Mouse (Mus musculus): ENCODE data around the gene Arhgdia.
"Not testable (repeated sequence)": the region's sequence is repeated elsewhere in the genome, so short reads cannot be mapped to it uniquely, and the experiment has no call there.

The Arhgdia gene

DNA sequence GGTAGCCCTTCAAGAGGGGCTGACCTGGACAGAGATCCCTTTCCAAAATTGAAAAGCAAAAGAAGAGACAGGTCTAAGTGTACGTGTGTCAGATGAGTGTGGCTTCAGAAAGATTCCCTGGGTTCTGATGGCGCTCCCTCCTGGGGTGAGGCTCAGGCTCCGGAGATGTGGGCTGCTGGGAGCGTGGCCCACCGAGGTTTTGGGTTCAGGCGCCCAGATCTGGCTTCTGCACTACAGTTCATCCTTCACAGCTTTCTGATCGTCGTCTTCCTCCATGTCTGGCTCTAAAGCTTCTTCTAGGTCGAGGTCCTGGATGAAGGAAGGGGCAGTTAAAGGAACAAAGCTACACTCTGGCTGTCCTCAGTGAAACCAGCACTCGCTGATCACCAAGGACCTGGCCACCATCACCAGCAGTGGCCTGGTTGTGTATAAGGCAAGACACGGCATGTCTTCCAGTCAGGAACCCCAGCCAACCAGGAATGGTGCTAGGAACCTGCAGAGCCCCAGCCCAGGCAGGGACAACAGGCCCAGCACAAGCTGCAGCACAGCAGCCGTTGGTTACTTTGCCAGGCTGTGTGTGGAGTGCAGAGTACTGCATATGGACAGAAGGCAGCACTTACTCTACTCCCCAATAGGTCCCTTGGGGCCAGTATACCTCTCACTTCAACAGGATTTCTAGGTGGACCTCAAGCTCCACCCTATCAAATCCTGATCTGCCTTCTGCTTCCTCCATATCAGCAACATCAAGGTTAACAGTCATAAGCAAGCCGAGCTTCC, 20.3 kb downstream of the Arhgdia start:
- H3K27me3 ChIP-seq (ENCODE audit: control insufficient read depth, insufficient read depth, low read length, poor library complexity, severe bottlenecking) = no peaks in the 10 kb centered on the region
- DNase-seq (ENCODE audit: low read depth, low spot score) = no peak
- H3K36me3 ChIP-seq (ENCODE audit: control insufficient read depth, insufficient read depth, low read length, poor library complexity, severe bottlenecking) = peaks cover 28% of the 10 kb centered on the region

DNA sequence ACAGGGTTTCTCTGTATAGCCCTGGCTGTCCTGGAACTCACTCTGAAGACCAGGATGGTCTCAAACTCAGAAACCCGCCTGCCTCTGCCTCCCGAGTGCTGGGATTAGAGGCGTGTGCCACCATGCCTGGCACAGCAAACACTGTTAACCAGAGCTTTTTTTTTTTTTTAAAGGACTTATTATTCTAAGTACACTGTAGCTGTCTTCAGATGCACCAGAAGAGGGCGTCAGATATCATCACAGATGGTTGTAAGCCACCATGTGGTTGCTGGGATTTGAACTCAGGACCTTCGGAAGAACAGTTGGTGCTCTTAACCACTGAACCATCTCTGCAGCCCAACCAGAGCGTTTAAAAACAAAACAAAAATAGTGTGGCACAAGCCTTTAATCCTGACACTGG, 22.6 kb downstream of the Arhgdia start:
- DNase-seq (ENCODE audit: low read depth, low spot score); H3K27me3 ChIP-seq (ENCODE audit: control insufficient read depth, insufficient read depth, low read length, poor library complexity, severe bottlenecking): not testable (repeated sequence)
- peaks cover 24% of the 10 kb centered on the region for H3K36me3 ChIP-seq (ENCODE audit: control insufficient read depth, insufficient read depth, low read length, poor library complexity, severe bottlenecking)

DNA sequence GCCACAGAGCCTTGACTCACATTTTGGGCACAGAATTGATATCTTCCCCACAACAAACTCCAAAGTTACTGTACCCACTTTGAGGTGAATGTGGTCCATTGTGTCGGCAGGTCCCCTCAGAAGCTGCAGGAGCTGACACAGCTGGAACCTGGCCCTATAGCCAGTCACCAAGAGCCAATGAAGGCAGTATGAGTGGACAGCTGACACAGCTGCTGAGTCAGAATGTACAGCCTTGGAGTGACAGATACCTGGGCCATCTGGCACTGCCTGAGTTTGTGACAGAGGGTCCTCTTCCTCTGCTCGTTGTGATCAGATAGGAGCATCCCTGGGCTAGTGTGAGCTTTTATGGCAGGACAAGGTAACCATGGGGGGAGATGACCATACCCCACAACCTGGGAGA, 26.2 kb downstream of the Arhgdia start:
- no peak for DNase-seq (ENCODE audit: low read depth, low spot score)
- Histone ChIP-seq H3K36me3 (ENCODE audit: control insufficient read depth, insufficient read depth, low read length, poor library complexity, severe bottlenecking) (no peaks in the 10 kb centered on the region), H3K27me3 (ENCODE audit: control insufficient read depth, insufficient read depth, low read length, poor library complexity, severe bottlenecking) (no peaks in the 10 kb centered on the region)

DNA sequence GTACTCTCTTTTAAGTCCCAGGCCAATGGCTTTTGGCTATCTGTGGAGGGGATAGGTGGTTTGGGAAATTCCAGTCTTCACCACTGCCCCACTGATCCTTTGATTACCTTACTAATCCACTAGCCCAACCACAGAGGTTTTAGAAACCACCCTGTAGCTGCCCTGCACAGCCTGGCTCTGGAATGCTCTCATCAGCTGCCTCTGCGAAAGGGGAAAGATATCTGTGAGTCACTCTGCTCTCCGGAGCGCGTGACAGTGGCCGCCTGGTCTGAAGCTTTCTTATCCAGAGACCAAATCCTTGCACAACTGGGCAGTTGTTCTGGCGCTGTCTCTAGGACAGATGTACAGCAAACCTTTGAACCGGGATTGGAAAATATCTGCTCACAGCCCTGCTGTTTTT, 26.6 kb downstream of the Arhgdia start:
- H3K36me3 ChIP-seq (ENCODE audit: control insufficient read depth, insufficient read depth, low read length, poor library complexity, severe bottlenecking) = no peaks in the 10 kb centered on the region
- H3K27me3 ChIP-seq (ENCODE audit: control insufficient read depth, insufficient read depth, low read length, poor library complexity, severe bottlenecking) = no peaks in the 10 kb centered on the region
- no peak for DNase-seq (ENCODE audit: low read depth, low spot score)

DNA sequence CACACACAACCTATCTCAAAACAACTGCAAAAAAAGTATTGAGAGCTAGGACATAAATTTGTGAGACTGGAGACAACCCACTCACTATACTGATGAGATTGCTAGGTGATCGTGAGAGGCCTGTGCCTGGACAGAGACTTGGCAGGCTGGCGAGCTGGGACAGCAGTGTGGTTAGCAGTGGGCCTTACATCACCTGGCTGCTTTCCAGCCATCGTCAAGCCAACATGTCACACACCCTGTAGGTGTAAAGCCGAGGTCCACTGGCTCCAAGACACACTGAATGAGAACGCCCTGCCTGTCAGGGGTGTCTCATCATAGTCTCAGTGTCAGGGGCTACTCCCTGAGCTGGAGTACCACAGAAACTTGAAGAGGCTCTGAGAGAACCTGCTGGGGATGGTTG, 28.7 kb downstream of the Arhgdia start:
- Histone ChIP-seq H3K27me3 (ENCODE audit: control insufficient read depth, insufficient read depth, low read length, poor library complexity, severe bottlenecking) (no peaks in the 10 kb centered on the region), H3K36me3 (ENCODE audit: control insufficient read depth, insufficient read depth, low read length, poor library complexity, severe bottlenecking) (no peaks in the 10 kb centered on the region)
- DNase-seq (ENCODE audit: low read depth, low spot score) = no peak

DNA sequence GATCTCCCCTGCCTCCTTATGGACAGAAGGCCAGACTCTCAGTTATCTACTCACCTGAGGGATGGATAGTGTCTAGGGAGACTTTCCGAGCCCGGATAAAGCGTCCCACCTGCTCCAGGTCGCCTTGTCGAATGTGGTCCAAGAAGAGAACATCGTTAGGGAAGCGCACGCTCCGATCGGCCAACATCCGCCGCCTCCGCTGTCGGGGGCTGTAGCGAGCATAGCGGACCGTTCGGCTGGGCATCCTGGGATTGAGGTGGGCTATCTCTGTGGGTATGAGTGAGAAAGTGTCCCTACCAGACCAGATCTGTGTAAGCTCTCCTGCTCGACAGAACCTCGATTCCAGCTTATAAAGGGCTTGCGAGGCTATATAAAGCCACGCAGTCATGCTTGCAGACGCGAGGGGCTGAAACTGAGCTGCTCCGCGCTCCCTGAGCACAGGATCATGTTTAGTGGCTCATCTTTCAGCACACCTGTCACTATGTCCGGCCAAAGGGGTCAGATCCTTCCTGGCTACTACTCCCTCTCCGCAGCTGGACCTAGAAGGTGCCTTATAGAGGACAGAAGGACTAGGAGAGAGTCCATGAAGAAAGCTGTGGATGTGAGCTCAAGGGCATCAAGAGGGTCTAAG, 30.5 kb downstream of the Arhgdia start, which contains the start of gene Ppp1r27:
TSS of gene Ppp1r27 (minus strand) at position 323 of the 631 bp plus-strand sequence.
- H3K27me3 ChIP-seq (ENCODE audit: control insufficient read depth, insufficient read depth, low read length, poor library complexity, severe bottlenecking) = no peaks in the 10 kb centered on the region
- no peak for DNase-seq (ENCODE audit: low read depth, low spot score)
- no peaks in the 10 kb centered on the region for H3K36me3 ChIP-seq (ENCODE audit: control insufficient read depth, insufficient read depth, low read length, poor library complexity, severe bottlenecking)

DNA sequence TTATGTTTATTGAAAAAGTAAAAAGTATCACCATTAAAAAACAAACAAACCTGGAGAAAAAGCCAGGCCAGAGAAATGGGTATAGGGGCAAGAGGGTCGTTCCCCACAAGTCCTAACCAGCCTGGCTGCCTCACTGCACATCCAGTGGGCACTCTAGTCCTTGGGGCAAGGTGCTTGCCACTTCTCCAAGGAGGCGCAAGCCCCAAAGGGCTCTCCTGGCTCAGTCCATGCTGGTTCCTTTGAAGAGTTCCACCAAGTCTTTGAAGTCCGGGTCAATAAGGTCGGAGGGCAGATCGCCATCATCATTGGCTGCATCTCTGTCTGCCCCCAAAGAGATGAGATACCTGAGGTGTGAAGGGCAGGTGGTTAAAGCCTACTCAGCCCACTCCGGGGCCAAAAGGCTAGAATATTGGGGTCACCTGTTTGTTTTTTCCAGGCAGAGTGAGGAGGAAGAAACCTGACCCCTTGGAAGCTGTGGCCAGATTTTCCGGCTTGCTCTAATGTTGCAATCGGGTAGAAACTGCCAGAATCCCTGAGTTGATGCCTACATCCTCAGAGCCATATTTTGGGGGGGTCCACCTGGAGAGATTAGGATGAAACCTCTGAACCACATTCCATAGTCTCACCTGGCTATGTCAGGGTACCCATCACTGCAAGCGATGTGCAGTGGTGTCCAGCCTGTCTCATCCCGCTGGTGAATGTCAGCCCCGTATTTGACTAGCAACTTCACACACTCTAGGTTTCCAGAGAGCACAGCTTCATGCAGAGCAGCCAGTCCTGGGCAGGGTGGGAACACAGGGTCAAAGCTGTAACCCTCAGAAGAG, 31.2 kb downstream of the Arhgdia start:
- DNase-seq (ENCODE audit: low read depth, low spot score) = no peak
- no peaks in the 10 kb centered on the region for H3K27me3 ChIP-seq (ENCODE audit: control insufficient read depth, insufficient read depth, low read length, poor library complexity, severe bottlenecking)
- H3K36me3 ChIP-seq (ENCODE audit: control insufficient read depth, insufficient read depth, low read length, poor library complexity, severe bottlenecking) = no peaks in the 10 kb centered on the region

DNA sequence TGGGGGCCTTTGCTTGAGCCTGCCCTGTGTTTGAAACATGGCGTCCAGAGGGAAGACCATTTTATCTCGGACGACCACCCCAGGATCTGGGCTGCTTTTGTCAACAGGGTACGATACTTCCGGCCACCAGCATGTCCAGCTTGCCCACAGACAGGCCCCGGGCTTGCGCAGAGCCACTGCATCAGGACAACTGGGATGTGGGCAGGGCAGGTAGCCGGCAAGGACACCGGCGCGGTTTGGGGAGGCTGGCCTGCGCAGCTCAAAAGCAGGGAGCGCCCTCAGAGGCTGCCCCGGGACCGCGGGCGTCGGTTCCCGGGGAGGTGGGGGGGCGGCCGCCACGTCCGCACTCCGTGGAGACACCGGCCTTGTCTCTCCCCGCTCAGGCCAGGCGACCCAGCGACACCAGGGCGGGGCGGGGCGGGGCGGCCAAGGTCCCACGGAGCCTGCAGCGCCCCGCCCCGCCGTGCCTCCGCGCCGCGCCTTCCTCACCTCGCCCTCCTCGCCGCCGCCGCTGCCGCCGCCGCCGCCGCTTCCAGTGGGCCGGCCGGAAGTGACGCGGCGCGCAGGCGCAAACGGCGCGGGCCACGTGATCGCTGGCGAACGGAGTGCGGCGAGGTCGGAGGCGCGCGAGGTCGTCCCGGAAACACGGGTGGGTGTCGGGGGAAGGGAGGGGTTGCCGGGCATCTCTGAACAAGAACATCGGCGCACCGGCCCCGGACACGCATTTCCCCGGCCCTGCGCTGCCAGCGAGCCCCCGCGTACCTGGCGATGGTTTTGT, 32.1 kb downstream of the Arhgdia start, which contains the start of gene Mcrip1:
TSS of gene Mcrip1 (minus strand) at position 560 of the 778 bp plus-strand sequence.
- H3K27me3 ChIP-seq (ENCODE audit: control insufficient read depth, insufficient read depth, low read length, poor library complexity, severe bottlenecking) = no peaks in the 10 kb centered on the region
- DNase-seq (ENCODE audit: low read depth, low spot score) = peak; percentile 96
- no peaks in the 10 kb centered on the region; the same call in none of the 2 replicates for H3K36me3 ChIP-seq (ENCODE audit: control insufficient read depth, insufficient read depth, low read length, poor library complexity, severe bottlenecking)

DNA sequence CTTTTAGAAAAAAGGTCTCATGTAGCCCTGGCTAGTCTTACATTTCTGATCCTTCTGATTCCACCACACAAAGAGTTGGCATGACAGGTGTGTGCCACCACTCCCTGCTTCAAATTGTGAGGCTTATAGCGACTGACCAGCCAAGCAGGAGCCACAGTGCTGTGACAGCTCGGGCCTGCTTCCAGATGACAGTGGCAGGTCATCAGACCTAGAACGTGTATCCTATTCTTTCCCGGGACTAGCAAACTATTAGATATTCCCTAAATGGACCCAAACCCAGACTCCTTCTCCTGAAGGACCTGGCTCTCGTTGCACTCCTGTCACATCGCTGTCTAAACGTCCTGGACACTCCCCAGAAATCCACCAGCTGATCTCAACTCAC, 32.6 kb downstream of the Arhgdia start:
- H3K27me3 ChIP-seq (ENCODE audit: control insufficient read depth, insufficient read depth, low read length, poor library complexity, severe bottlenecking) = no peaks in the 10 kb centered on the region

DNA sequence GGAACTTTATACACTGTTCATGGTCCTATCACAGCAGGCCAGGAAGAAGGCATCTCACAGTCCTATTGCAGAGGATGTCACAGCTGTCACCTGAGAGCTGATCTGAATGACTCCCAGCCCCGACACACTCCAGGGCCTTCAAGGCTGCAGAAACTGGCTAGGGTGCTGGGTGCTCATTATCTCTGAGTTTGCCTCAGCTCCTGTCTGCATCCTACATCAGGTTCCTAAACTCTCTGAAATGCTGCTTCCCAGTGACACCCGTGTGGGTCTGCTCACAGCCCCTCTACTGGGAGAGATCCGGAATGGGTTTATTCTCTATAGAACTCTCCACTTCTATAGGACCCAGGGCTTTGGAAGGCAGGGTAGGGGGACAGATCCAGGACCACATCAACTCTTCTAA, 33.2 kb downstream of the Arhgdia start:
- H3K36me3 ChIP-seq (ENCODE audit: control insufficient read depth, insufficient read depth, low read length, poor library complexity, severe bottlenecking) = no peaks in the 10 kb centered on the region; the same call in none of the 2 replicates
- DNase-seq (ENCODE audit: low read depth, low spot score) = no peak
- H3K27me3 ChIP-seq (ENCODE audit: control insufficient read depth, insufficient read depth, low read length, poor library complexity, severe bottlenecking) = no peaks in the 10 kb centered on the region

More for the DNA sequence above, 32.6 kb downstream of the Arhgdia start:
- DNase-seq (ENCODE audit: low read depth, low spot score) = no peak
- no peaks in the 10 kb centered on the region; the same call in none of the 2 replicates for H3K36me3 ChIP-seq (ENCODE audit: control insufficient read depth, insufficient read depth, low read length, poor library complexity, severe bottlenecking)

DNA sequence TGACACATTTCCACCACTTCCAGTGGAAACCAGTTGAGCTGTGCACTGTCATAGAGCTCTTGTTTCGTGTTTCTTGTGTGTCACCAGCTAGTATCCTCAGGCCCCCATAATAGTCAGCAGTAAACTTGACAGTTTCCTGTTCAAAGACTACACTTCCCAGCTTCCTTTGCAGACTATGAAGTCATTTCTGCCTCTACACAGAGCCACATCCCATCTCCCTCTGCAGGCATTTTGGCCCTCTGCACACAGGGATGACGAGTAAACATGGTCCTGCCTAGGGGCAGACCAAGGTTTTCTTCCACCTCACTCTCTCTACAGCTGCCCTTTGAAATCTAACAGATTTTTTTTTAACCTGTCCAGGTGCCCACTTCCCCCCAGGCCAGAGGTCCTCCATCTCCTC, 34.0 kb downstream of the Arhgdia start:
- H3K27me3 ChIP-seq (ENCODE audit: control insufficient read depth, insufficient read depth, low read length, poor library complexity, severe bottlenecking) = no peaks in the 10 kb centered on the region
- peak; percentile 39 for DNase-seq (ENCODE audit: low read depth, low spot score)

DNA sequence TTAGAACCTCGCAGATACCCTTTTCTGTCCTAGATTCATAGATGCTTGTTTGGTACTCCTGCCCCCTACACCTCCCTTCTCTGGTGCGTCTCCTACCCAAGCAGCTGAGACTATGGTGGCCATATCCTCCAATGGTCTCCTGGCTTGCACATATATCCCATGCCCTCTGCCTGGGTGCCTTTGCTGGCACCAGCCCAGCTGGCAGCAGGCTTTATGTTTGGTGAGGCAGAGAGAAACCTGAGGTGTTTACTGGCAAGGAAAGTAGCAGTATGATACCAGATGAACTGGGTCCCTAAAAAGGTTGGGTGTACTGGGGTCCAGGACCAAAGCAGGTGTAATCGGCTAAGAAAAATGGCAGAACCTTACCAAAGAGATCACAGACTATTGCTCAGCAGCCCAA, 35.5 kb downstream of the Arhgdia start:
- no peak for DNase-seq (ENCODE audit: low read depth, low spot score)
- Histone ChIP-seq H3K27me3 (ENCODE audit: control insufficient read depth, insufficient read depth, low read length, poor library complexity, severe bottlenecking) (no peaks in the 10 kb centered on the region), H3K36me3 (ENCODE audit: control insufficient read depth, insufficient read depth, low read length, poor library complexity, severe bottlenecking) (peaks cover 2% of the 10 kb centered on the region)

More for the DNA sequence above, 34.0 kb downstream of the Arhgdia start:
- no peaks in the 10 kb centered on the region; the same call in none of the 2 replicates for H3K36me3 ChIP-seq (ENCODE audit: control insufficient read depth, insufficient read depth, low read length, poor library complexity, severe bottlenecking)

DNA sequence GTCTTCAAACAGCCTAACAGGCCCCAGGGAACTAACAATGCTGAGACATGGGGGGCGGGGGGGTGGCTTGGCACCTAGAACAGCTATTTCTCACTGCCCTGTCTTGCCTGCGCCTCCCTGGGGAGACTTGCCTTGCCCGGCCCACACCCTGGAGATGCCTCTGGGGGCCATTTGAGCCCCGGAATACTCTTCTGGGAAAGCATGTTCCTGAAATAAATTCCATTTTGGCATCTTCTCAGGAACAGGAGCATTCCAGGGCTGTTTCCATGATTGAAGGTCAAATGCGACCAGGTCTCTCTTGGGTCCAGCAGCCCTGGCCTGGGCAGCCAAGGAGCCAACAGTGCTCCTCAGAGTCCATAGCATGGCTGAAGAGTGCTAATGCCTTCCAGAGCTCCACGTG, 39.0 kb downstream of the Arhgdia start:
- no peaks in the 10 kb centered on the region for H3K27me3 ChIP-seq (ENCODE audit: control insufficient read depth, insufficient read depth, low read length, poor library complexity, severe bottlenecking)
- H3K36me3 ChIP-seq (ENCODE audit: control insufficient read depth, insufficient read depth, low read length, poor library complexity, severe bottlenecking) = peaks cover 2% of the 10 kb centered on the region
- no peak for DNase-seq (ENCODE audit: low read depth, low spot score)

DNA sequence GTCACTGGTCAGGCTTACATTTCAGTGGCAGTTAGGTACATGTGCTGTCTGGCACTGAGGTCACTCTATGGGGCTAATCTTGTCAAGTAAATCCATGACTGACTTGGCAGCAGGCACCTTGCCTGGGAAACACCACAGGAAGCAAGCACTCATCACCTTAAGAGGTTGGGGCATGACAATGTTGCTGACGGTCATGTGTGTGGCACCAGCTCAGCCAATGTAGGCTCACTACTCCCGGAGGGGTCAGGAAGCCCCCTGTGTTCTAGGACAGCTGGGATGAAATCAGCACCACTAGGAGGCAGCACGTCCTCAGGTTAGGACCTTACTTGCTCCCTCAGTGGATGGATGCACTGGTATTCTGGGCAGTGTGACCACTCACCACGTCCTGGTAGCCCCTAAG, 39.5 kb downstream of the Arhgdia start:
- no peaks in the 10 kb centered on the region for H3K27me3 ChIP-seq (ENCODE audit: control insufficient read depth, insufficient read depth, low read length, poor library complexity, severe bottlenecking)
- DNase-seq (ENCODE audit: low read depth, low spot score) = no peak
- peaks cover 2% of the 10 kb centered on the region for H3K36me3 ChIP-seq (ENCODE audit: control insufficient read depth, insufficient read depth, low read length, poor library complexity, severe bottlenecking)
